Mouse (Mus musculus) cerebellum, adult 2 months (tissue): ENCODE results near the gene Gpc6. TPM values are rescaled to one million over a fixed set of nuclear protein-coding genes. Genes with fewer than 3 reads are reported as not detected.
A peak's percentile ranks its signal among the peaks of the same experiment; 100 is the strongest.

Source experiments
- DNase-seq, 2 experiments: peaks; one replicate each; pipeline ENCODE4 v3.0.0; 2021
- H3K27ac ChIP-seq: fragments of 200-500 bp; 2 replicates; pipeline ENCODE4 v1.5.1; 2012; ENCODE audit warnings: low read length, control low read depth, inconsistent platforms; ENCODE audit not compliant: insufficient read depth
- H3K27me3 ChIP-seq: fragments of 200-500 bp; 2 replicates; pipeline ENCODE4 v1.6.1; 2012; ENCODE audit warnings: inconsistent platforms, mild to moderate bottlenecking, low read length, moderate library complexity; ENCODE audit not compliant: control insufficient read depth, insufficient read depth
- H3K4me1 ChIP-seq: fragments of 200-500 bp; 2 replicates; pipeline ENCODE4 v1.6.1; 2011; ENCODE audit warnings: low read length; ENCODE audit not compliant: control insufficient read depth, insufficient read depth
- H3K4me3 ChIP-seq: fragments of 200-500 bp; replicated peaks from 2 replicates; pipeline ENCODE3; 2011; ENCODE audit warnings: mild to moderate bottlenecking, low read depth, low read length, control low read depth; ENCODE audit not compliant: insufficient read depth
- CTCF ChIP-seq: fragments of 200-500 bp; IDR thresholded peaks from 2 replicates; pipeline ENCODE4 v1.5.1; 2011; ENCODE audit warnings: low read depth, mild to moderate bottlenecking, control low read depth, low read length, moderate library complexity, borderline replicate concordance; ENCODE audit not compliant: insufficient read depth
- POLR2A ChIP-seq: fragments of 200-500 bp; IDR thresholded peaks from 2 replicates; pipeline ENCODE4 v1.6.1; 2011; ENCODE audit warnings: low read length, control low read depth, borderline replicate concordance; ENCODE audit not compliant: insufficient read depth
- WGBS: fragments of 180-500 bp; shearing (Covaris S2); methylation state at CpG from one replicate; pipeline ENCODE4 v1.1.7; 2018; 5-methylcytosine and 5-hydroxymethylcytosine counted together
- polyA plus RNA-seq: library from polyadenylated mRNA; depleted of rRNA; stranded (reverse); fragments of >200 nt; gene quantifications from 2 replicates; pipeline ENCODE4 v1.2.3, GENCODE M21; 2012

The Gpc6 gene
- polyA plus RNA-seq, 1 experiment = 5.3 TPM

DNA sequence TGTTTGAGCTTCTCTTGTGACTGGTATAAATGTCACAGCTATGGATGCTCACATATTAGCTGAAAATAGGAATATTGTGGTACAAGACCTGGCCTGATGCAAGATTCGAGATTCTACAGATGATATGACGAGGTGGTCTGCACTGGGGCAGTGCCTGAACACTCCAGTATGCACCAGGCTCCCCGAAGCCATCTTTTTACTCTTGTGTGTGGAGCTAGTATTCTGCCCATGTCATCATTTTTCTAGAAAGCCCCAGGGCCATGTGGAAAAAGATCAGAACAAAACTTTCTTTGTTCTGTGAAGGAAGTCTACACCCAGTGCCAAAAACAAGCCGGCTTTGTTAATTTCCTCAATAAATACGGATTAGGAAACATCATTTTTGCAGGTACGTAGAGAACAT is 39.7 kb downstream of the Gpc6 start:
- no peak for DNase-seq
- Histone ChIP-seq H3K27me3 (no peaks in the 10 kb centered on the region), H3K4me3 (no peak overlapping the region), H3K27ac (no peak overlapping the region), H3K4me1 (no peaks in the 10 kb centered on the region)
- TF ChIP-seq CTCF = no peak
- no peak for TF ChIP-seq POLR2A
- WGBS = 74% methylated on average over 6 of the region's 6 CpGs

DNA sequence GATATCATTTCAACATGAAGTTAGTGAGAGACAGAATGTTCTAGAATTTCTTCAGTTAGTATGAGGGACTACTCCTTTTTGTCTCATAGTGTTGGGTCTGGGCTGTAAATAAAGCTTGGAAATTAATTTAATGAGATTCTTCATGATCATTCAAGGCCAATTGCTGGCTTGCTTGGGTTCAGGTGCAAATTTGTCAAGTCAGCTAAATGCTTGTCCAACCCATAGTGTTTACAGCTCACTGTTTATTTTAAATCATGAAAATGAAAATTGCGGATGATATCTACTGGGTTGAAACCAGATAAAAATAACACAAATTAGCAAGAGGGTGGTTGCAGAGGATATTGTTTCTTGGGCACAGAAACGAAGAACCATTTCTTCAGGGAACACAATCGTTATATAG is 49.6 kb downstream of the Gpc6 start:
- Histone ChIP-seq H3K27ac (no peak overlapping the region), H3K4me3 (no peak overlapping the region), H3K27me3 (no peaks in the 10 kb centered on the region), H3K4me1 (no peaks in the 10 kb centered on the region)
- DNase-seq = no peak
- TF ChIP-seq POLR2A = no peak
- TF ChIP-seq CTCF = no peak
- 99% methylated on average over 3 of the region's 3 CpGs for WGBS

DNA sequence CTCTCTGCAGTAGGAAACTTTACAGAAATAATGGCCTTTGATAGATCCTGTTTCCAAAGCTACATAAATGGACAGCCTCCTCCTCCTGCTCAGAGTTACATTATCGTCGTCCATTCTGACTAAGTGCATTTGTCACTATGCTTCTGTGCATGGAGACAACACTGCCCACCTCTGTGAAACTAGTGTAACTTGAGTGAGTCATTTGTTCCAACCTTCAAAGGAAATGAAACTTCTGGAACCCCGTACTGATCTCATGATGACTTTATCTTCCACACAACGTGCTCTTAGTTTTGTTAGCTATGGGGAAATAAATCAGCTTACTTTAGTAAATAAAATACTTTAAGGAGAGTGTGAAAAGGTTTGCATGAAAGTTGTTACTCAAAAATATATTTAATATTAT is 50.1 kb downstream of the Gpc6 start:
- H3K27me3 ChIP-seq = no peaks in the 10 kb centered on the region
- 80% methylated on average over 4 of the region's 4 CpGs for WGBS
- no peaks in the 10 kb centered on the region for H3K4me1 ChIP-seq
- no peak overlapping the region for H3K27ac ChIP-seq
- TF ChIP-seq CTCF = no peak
- no peak for DNase-seq
- no peak overlapping the region for H3K4me3 ChIP-seq

DNA sequence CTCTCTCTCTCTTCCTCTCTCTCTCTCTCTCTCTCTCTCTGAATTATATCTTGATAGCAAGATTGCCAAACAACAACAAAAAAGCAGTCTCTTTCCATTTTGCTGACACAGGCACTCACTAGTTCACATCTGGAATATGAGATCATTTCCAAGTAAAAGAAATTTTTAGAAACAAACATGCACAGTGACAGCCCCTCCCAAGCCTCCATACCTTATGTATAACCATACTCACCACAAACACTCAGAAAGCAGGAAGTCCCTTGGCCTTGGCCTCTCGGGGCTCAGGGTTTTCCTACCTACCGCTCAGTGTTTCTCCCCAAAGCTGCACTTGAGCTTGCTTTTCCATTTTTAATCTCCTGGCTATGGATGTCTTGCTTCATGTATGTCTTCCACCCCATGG is 52.1 kb downstream of the Gpc6 start:
- 85% methylated on average over 2 of the region's 2 CpGs for WGBS
- DNase-seq = no peak
- TF ChIP-seq POLR2A (no peak), CTCF (no peak)
- H3K4me3 ChIP-seq = no peak overlapping the region
- no peak overlapping the region for H3K27ac ChIP-seq
- H3K27me3 ChIP-seq = no peaks in the 10 kb centered on the region
- H3K4me1 ChIP-seq = no peaks in the 10 kb centered on the region

DNA sequence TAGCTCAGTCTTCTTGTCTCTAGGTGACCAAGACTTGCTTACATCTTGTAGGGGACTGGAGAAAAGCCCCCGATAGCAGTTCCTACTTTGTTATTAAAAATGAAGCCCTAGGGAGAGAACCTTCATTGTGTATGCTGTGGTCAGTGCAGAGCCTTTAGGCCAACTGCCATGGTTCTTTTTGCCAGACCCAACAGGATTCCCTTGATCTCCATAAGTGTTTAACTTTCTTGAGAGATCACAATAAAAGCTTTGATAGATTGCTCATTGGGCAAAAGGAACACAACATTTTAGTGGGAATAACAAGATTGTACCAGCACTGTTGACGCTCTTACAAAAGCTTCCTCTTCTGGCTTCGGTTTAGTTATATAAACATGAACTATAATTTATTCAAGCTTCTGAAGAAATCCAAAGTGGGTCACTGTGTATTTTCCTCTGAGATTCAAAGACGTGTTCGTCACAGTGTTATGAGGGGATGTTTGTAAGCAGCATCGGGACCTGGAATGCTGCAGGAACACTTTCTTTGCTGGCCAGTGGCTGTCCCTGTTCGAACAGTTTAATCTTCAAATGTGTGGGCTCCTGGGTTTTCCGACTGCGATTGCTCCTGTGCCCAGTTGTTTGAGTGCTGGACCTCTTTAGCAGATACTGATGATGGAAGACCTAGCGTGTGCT is 54.7 kb downstream of the Gpc6 start:
- Histone ChIP-seq H3K4me3 (no peak overlapping the region), H3K27me3 (no peaks in the 10 kb centered on the region), H3K4me1 (no peaks in the 10 kb centered on the region), H3K27ac (no peak overlapping the region)
- TF ChIP-seq POLR2A = no peak
- TF ChIP-seq CTCF = no peak
- WGBS = 80% methylated on average over 10 of the region's 10 CpGs
- DNase-seq = peak in 1 of 2 experiments; percentile 18

DNA sequence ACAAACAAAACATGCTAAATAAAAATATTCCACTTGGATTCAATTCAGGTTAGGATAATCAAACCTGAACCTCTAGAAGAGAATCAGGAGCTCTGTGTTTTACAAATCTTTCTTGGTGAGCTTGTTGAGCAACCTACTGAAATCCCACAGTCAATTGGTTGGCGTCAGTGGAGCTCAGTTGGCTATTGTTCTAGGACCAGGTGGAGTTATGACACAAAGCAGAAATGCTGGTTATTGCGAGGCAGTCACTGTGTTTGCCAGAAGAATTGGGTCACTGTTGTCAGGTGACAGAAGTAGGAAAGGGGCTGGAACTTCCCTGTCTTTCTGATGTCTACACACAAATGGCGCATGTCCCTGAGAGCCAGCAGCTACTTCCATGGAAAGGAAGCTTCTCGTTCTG is 56.6 kb downstream of the Gpc6 start:
- H3K4me1 ChIP-seq = no peaks in the 10 kb centered on the region
- no peak for DNase-seq
- no peak overlapping the region for H3K4me3 ChIP-seq
- no peak overlapping the region for H3K27ac ChIP-seq
- TF ChIP-seq CTCF = no peak
- no peak for TF ChIP-seq POLR2A
- 63% methylated on average over 4 of the region's 4 CpGs for WGBS
- no peaks in the 10 kb centered on the region for H3K27me3 ChIP-seq

DNA sequence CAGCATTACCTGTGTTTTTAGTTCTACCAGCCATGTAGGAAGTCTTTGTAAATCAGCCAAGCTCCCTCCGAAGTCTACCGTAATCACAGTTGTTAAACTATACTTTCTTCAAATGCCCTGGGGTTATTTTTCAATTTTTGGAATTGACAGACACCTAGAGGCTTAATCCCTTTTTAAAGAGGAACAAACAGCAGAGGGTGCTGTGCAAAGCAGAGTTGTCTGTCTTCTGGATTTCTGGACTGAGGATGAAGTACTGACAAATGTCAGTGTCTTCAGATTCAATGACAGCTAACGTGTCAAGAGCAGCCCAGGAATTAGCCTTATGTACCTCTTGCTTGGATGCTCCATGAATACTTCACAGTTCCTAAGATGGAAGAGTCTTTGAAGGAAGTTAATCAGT is 62.2 kb downstream of the Gpc6 start:
- Histone ChIP-seq H3K27me3 (no peaks in the 10 kb centered on the region), H3K27ac (no peak overlapping the region), H3K4me3 (no peak overlapping the region), H3K4me1 (no peaks in the 10 kb centered on the region)
- 82% methylated on average over 3 of the region's 3 CpGs for WGBS
- no peak for DNase-seq
- TF ChIP-seq POLR2A (no peak), CTCF (no peak)

DNA sequence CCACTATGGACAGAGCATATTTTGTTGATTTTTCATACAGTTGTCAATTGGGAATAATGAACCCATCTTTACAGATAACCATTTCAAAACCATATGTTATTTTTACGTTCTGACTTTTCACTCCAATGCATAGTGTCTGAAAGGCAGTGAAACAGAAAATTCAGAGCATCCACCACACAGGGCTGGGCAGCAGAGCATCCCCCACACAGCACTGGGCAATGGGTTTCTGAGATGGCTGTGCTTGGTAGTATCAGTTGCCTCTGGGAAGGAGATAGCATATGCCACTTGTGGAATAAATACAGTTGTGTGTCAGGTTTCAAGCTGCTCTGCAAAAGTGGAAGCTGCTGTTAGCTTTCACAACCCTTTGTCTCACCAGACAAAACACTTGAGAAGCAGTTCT is 75.3 kb downstream of the Gpc6 start:
- 59% methylated on average over 1 of the region's 1 CpGs for WGBS
- Histone ChIP-seq H3K4me1 (no peaks in the 10 kb centered on the region), H3K27me3 (no peaks in the 10 kb centered on the region), H3K27ac (no peak overlapping the region), H3K4me3 (no peak overlapping the region)
- DNase-seq = no peak
- TF ChIP-seq CTCF (no peak), POLR2A (no peak)

DNA sequence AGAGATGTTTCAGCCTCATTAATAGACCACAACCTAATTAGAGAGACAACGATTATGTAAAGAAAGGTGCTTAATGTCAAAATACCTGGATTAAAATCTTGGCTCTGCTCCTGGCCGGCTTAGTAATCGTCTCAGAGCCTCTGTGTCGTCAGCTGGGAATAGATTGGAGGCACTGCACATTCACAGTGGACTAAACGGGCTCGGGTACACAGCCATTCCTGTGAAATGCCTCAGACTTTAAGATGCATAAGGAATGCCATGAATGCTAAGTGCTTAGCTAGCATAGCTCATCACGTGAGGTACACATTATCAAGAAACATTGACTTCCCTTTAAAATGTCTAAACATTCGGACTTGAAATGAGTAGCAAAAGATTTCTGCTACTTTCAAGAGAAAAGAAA is 77.2 kb downstream of the Gpc6 start:
- WGBS = 75% methylated on average over 8 of the region's 8 CpGs
- H3K4me3 ChIP-seq = no peak overlapping the region
- H3K27me3 ChIP-seq = no peaks in the 10 kb centered on the region
- DNase-seq = no peak
- H3K27ac ChIP-seq = no peak overlapping the region
- TF ChIP-seq POLR2A (no peak), CTCF (no peak)
- no peaks in the 10 kb centered on the region for H3K4me1 ChIP-seq
